Mouse (Mus musculus): ENCODE measurements around the gene Nt5c1a.

- no peak for TF ChIP-seq CTCF (IDR thresholded peaks at IDR 0.05)
- no peak for TF ChIP-seq EP300 (IDR thresholded peaks at IDR 0.05)
Observed at GRCm38 (mm10) chr4:123182328-123183238, 18.7 kb upstream of the Nt5c1a start, which contains the start of gene Hpcal4.

Measured in lung, postnatal 0 days (tissue).